Mouse (Mus musculus) spleen, adult 2 months (tissue): ENCODE data around the gene Tars2. TPM values are rescaled to one million over a fixed set of nuclear protein-coding genes. Genes with fewer than 3 reads are reported as not detected.

Experiments used
- DNase-seq, 2 experiments: peaks; one replicate each; pipeline versions ENCODE4 v3.0.0 to v3.0.0-alpha.2; 2012 to 2021; ENCODE audit warnings: low spot score in 2 of 2, low read depth in 1 of 2
- H3K27ac ChIP-seq: fragments of 200-500 bp; 2 replicates; pipeline ENCODE4 v1.5.1; 2012; ENCODE audit warnings: low read length, inconsistent platforms; ENCODE audit not compliant: insufficient read depth
- H3K27me3 ChIP-seq: fragments of 200-500 bp; 2 replicates; pipeline ENCODE4 v1.6.1; 2012; ENCODE audit warnings: mild to moderate bottlenecking, moderate library complexity, low read length, inconsistent platforms; ENCODE audit not compliant: control insufficient read depth, insufficient read depth
- H3K36me3 ChIP-seq: fragments of 200-500 bp; 2 replicates; pipeline ENCODE4 v1.6.1; 2012; ENCODE audit warnings: mild to moderate bottlenecking, low read length, inconsistent platforms; ENCODE audit not compliant: control insufficient read depth, insufficient read depth
- H3K4me1 ChIP-seq: fragments of 200-500 bp; 2 replicates; pipeline ENCODE4 v1.6.1; 2011; ENCODE audit warnings: inconsistent platforms; ENCODE audit not compliant: control insufficient read depth, insufficient read depth, insufficient read length
- H3K4me3 ChIP-seq: fragments of 200-500 bp; 2 replicates; pipeline ENCODE4 v1.5.1; 2011; ENCODE audit warnings: mild to moderate bottlenecking, inconsistent platforms; ENCODE audit not compliant: insufficient read depth, insufficient read length; ENCODE audit errors: extremely low read depth
- CTCF ChIP-seq: fragments of 200-500 bp; IDR thresholded peaks from 2 replicates; pipeline ENCODE4 v1.5.1; 2011; ENCODE audit warnings: mild to moderate bottlenecking, inconsistent platforms; ENCODE audit not compliant: insufficient read depth, insufficient read length, insufficient replicate concordance; ENCODE audit errors: extremely low read depth
- POLR2A ChIP-seq: fragments of 200-500 bp; IDR thresholded peaks from 2 replicates; pipeline ENCODE4 v1.6.1; 2011; ENCODE audit warnings: low read depth, low read length, inconsistent platforms
- WGBS: fragments of 180-500 bp; shearing (Covaris S2); methylation state at CpG from one replicate; pipeline ENCODE4 v1.1.7; 2018; 5-methylcytosine and 5-hydroxymethylcytosine counted together
- polyA plus RNA-seq: library from polyadenylated mRNA; depleted of rRNA; stranded (reverse); fragments of >200 nt; gene quantifications from 2 replicates; pipeline ENCODE4 v1.2.3, GENCODE M21; 2012

Tars2 gene
- polyA plus RNA-seq, 1 experiment, result 29.5 TPM

GRCm38 (mm10) chr3:95709967-95710366, 50.0 kb downstream of the Tars2 start:
- peaks cover 9% of the 10 kb centered on the region; the same call in 1 of the 2 replicates for H3K4me1 ChIP-seq

GRCm38 (mm10) chr3:95709044-95709443, 51.0 kb downstream of the Tars2 start:
- no peaks in the 10 kb centered on the region for H3K36me3 ChIP-seq
- H3K4me1 ChIP-seq, result peaks cover 9% of the 10 kb centered on the region; the same call in 1 of the 2 replicates
- H3K27ac ChIP-seq, result no peak overlapping the region
- H3K27me3 ChIP-seq, result no peaks in the 10 kb centered on the region
- TF ChIP-seq POLR2A (no peak), CTCF (no peak)
- no peak overlapping the region for H3K4me3 ChIP-seq
- 65% methylated on average over 4 of the region's 4 CpGs for WGBS
- no peak for DNase-seq

More at GRCm38 (mm10) chr3:95709967-95710366, 50.0 kb downstream of the Tars2 start:
- Histone ChIP-seq H3K27me3 (no peaks in the 10 kb centered on the region), H3K27ac (no peak overlapping the region), H3K4me3 (no peak overlapping the region), H3K36me3 (no peaks in the 10 kb centered on the region)
- no peak for DNase-seq
- TF ChIP-seq CTCF (no peak), POLR2A (no peak)

GRCm38 (mm10) chr3:95707497-95707896, 52.5 kb downstream of the Tars2 start:
- TF ChIP-seq POLR2A, result no peak
- TF ChIP-seq CTCF, result no peak
- no peak overlapping the region for H3K27ac ChIP-seq
- no peak overlapping the region for H3K4me3 ChIP-seq
- H3K27me3 ChIP-seq, result no peaks in the 10 kb centered on the region
- H3K4me1 ChIP-seq, result peaks cover 9% of the 10 kb centered on the region; the same call in 1 of the 2 replicates
- DNase-seq, result peak in 1 of 2 experiments; percentile 29
- WGBS, result 34% methylated on average over 7 of the region's 7 CpGs
- no peaks in the 10 kb centered on the region for H3K36me3 ChIP-seq

- no peaks in the 10 kb centered on the region for H3K36me3 ChIP-seq
- TF ChIP-seq POLR2A (no peak), CTCF (no peak)
- no peak for DNase-seq
- 60% methylated on average over 4 of the region's 4 CpGs for WGBS
- no peaks in the 10 kb centered on the region for H3K27me3 ChIP-seq
- H3K27ac ChIP-seq, result no peak overlapping the region
- H3K4me3 ChIP-seq, result no peak overlapping the region
- H3K4me1 ChIP-seq, result peaks cover 9% of the 10 kb centered on the region; the same call in 1 of the 2 replicates
Measured at GRCm38 (mm10) chr3:95706273-95706672, 53.7 kb downstream of the Tars2 start.

GRCm38 (mm10) chr3:95704612-95705011, 55.4 kb downstream of the Tars2 start:
- 91% methylated on average over 4 of the region's 4 CpGs for WGBS
- no peak for DNase-seq
- H3K36me3 ChIP-seq, result no peaks in the 10 kb centered on the region
- H3K4me1 ChIP-seq, result peaks cover 4% of the 10 kb centered on the region; the same call in 1 of the 2 replicates
- H3K27me3 ChIP-seq, result no peaks in the 10 kb centered on the region
- no peak overlapping the region for H3K4me3 ChIP-seq
- H3K27ac ChIP-seq, result no peak overlapping the region
- TF ChIP-seq POLR2A (no peak), CTCF (no peak)

- Histone ChIP-seq H3K27me3 (no peaks in the 10 kb centered on the region), H3K4me1 (peaks cover 4% of the 10 kb centered on the region; the same call in 1 of the 2 replicates), H3K36me3 (no peaks in the 10 kb centered on the region), H3K27ac (no peak overlapping the region), H3K4me3 (no peak overlapping the region)
- WGBS, result 89% methylated on average over 3 of the region's 3 CpGs
- DNase-seq, result no peak
- no peak for TF ChIP-seq CTCF
- no peak for TF ChIP-seq POLR2A
Measured at GRCm38 (mm10) chr3:95703276-95703675, 56.7 kb downstream of the Tars2 start.

GRCm38 (mm10) chr3:95701877-95702540, 58.0 kb downstream of the Tars2 start:
- H3K27me3 ChIP-seq, result no peaks in the 10 kb centered on the region
- no peak overlapping the region for H3K4me3 ChIP-seq
- no peaks in the 10 kb centered on the region for H3K4me1 ChIP-seq
- no peaks in the 10 kb centered on the region for H3K36me3 ChIP-seq
- 48% methylated on average over 24 of the region's 24 CpGs for WGBS
- no peak overlapping the region for H3K27ac ChIP-seq
- TF ChIP-seq POLR2A, result no peak
- no peak for TF ChIP-seq CTCF
- no peak for DNase-seq
